Mouse (Mus musculus) CH12.LX (cell line): ENCODE results near the gene Ank3. TPM values are rescaled to one million over a fixed set of nuclear protein-coding genes. Genes with fewer than 3 reads are reported as not detected.

Experiments used
- DNase-seq: peaks from one replicate; pipeline ENCODE4 v3.0.0-alpha.2; 2013; ENCODE audit errors: extremely low read depth
- H3K27ac ChIP-seq: 2 replicates; pipeline ENCODE4 v1.5.1; 2012; ENCODE audit warnings: low read depth, mild to moderate bottlenecking, control low read depth, moderate library complexity; ENCODE audit not compliant: insufficient read depth
- H3K27me3 ChIP-seq: replicated peaks from 2 replicates; pipeline ENCODE3; 2012; ENCODE audit warnings: inconsistent platforms
- H3K36me3 ChIP-seq, 2 experiments: replicated peaks in 1 of 2; 2 replicates each; pipeline versions ENCODE3 to v1.6.1; 2012; ENCODE audit warnings: inconsistent platforms in 1 of 2, low read length in 1 of 2, mild to moderate bottlenecking in 1 of 2, mixed read lengths in 1 of 2, moderate library complexity in 1 of 2; ENCODE audit not compliant: control insufficient read depth in 1 of 2, insufficient read depth in 1 of 2
- H3K4me1 ChIP-seq, 2 experiments: 2 replicates each; pipeline ENCODE4 v1.6.1; 2012; ENCODE audit warnings: inconsistent platforms in 1 of 2, moderate library complexity in 1 of 2; ENCODE audit not compliant: insufficient read depth in 2 of 2, control insufficient read depth in 1 of 2
- H3K4me2 ChIP-seq: 2 replicates; pipeline ENCODE4 v1.6.1; 2012; ENCODE audit warnings: low read depth, mild to moderate bottlenecking, control low read depth; ENCODE audit not compliant: poor library complexity, insufficient read depth, severe bottlenecking
- H3K4me3 ChIP-seq, 3 experiments: fragments of 150-350 bp in 1 of 3; sonication (generic) in 1 of 3; replicated peaks in 1 of 3; 2 replicates each; pipeline versions ENCODE3 to v1.5.1; 2011 to 2012; ENCODE audit warnings: low read depth in 2 of 3, low read length in 2 of 3, mild to moderate bottlenecking in 2 of 3, moderate library complexity in 2 of 3, control low read depth in 1 of 3, improper control_type of control experiment in 1 of 3, inconsistent platforms in 1 of 3, mixed read lengths in 1 of 3; ENCODE audit not compliant: poor library complexity in 1 of 3
- H3K79me2 ChIP-seq: replicated peaks from 2 replicates; pipeline ENCODE4 v1.6.1; 2012; ENCODE audit warnings: mild to moderate bottlenecking, moderate library complexity; ENCODE audit not compliant: control insufficient read depth, poor library complexity, insufficient read depth, severe bottlenecking; ENCODE audit errors: extremely low read depth
- H3K9ac ChIP-seq: 2 replicates; pipeline ENCODE4 v1.6.1; 2012; ENCODE audit warnings: low read depth, mild to moderate bottlenecking, control low read depth, moderate library complexity; ENCODE audit not compliant: insufficient read depth
- H3K9me3 ChIP-seq: replicated peaks from 2 replicates; pipeline ENCODE3; 2012; ENCODE audit warnings: low read length, inconsistent platforms, mixed read lengths
- BHLHE40 ChIP-seq: IDR thresholded peaks from 2 replicates; pipeline ENCODE4 v1.6.1; 2011; ENCODE audit warnings: mild to moderate bottlenecking, low read depth, low read length, improper control_type of control experiment
- CTCF ChIP-seq, 2 experiments: IDR thresholded peaks in 1 of 2; conservative IDR thresholded peaks in 1 of 2; 2 replicates each; pipeline ENCODE4 v1.5.1; 2011 to 2012; ENCODE audit warnings: low read depth in 2 of 2, low read length in 2 of 2, improper control_type of control experiment in 1 of 2, inconsistent platforms in 1 of 2, mild to moderate bottlenecking in 1 of 2, moderate library complexity in 1 of 2
- E2F4 ChIP-seq: IDR thresholded peaks from 2 replicates; pipeline ENCODE4 v1.6.1; 2011; ENCODE audit warnings: low read depth, low read length, improper control_type of control experiment; ENCODE audit not compliant: insufficient replicate concordance
- EP300 ChIP-seq: IDR thresholded peaks from 2 replicates; pipeline ENCODE4 v1.6.1; 2011; ENCODE audit warnings: low read length, improper control_type of control experiment
- ETS1 ChIP-seq: conservative IDR thresholded peaks from 2 replicates; pipeline ENCODE4 v1.6.1; 2012; ENCODE audit warnings: low read depth, mild to moderate bottlenecking, inconsistent platforms, low read length, improper control_type of control experiment, moderate library complexity
- JUND ChIP-seq: conservative IDR thresholded peaks from 2 replicates; pipeline ENCODE4 v1.6.1; 2011; ENCODE audit warnings: low read depth, low read length, improper control_type of control experiment
- KAT2A ChIP-seq: IDR thresholded peaks from 2 replicates; pipeline ENCODE4 v1.6.1; 2012; ENCODE audit warnings: low read length, improper control_type of control experiment, inconsistent platforms; ENCODE audit not compliant: insufficient replicate concordance
- MAZ ChIP-seq: IDR thresholded peaks from 2 replicates; pipeline ENCODE4 v1.6.1; 2012; ENCODE audit warnings: low read depth, mild to moderate bottlenecking, inconsistent platforms, low read length, improper control_type of control experiment, moderate library complexity
- MEF2A ChIP-seq: IDR thresholded peaks from 2 replicates; pipeline ENCODE4 v1.6.1; 2014; ENCODE audit warnings: low read depth, mild to moderate bottlenecking, inconsistent platforms, low read length, improper control_type of control experiment, borderline replicate concordance
- MYC ChIP-seq: IDR thresholded peaks from 2 replicates; pipeline ENCODE4 v1.6.1; 2011; ENCODE audit warnings: low read depth, mild to moderate bottlenecking, improper control_type of control experiment, low read length
- NRF1 ChIP-seq: IDR thresholded peaks from 2 replicates; pipeline ENCODE4 v1.6.1; 2014; ENCODE audit warnings: low read depth, mild to moderate bottlenecking, inconsistent platforms, low read length, improper control_type of control experiment, moderate library complexity
- POLR2AphosphoS2 ChIP-seq: IDR thresholded peaks from 2 replicates; pipeline ENCODE4 v1.6.1; 2011; ENCODE audit warnings: low read depth, low read length, improper control_type of control experiment
- RAD21 ChIP-seq: IDR thresholded peaks from 2 replicates; pipeline ENCODE4 v1.6.1; 2011; ENCODE audit warnings: low read depth, mild to moderate bottlenecking, low read length, improper control_type of control experiment, moderate library complexity
- RCOR1 ChIP-seq: conservative IDR thresholded peaks from 2 replicates; pipeline ENCODE4 v1.6.1; 2012; ENCODE audit warnings: low read depth, mild to moderate bottlenecking, inconsistent platforms, low read length, improper control_type of control experiment
- SIN3A ChIP-seq: IDR thresholded peaks from 2 replicates; pipeline ENCODE4 v1.6.1; 2012; ENCODE audit warnings: low read length, improper control_type of control experiment, inconsistent platforms
- TCF12 ChIP-seq: IDR thresholded peaks from 2 replicates; pipeline ENCODE4 v1.6.1; 2014; ENCODE audit warnings: low read depth, mild to moderate bottlenecking, inconsistent platforms, low read length, improper control_type of control experiment
- UBTF ChIP-seq: IDR thresholded peaks from 2 replicates; pipeline ENCODE4 v1.6.1; 2012; ENCODE audit warnings: low read depth, mild to moderate bottlenecking, inconsistent platforms, low read length, improper control_type of control experiment, moderate library complexity
- ZNF384 ChIP-seq: IDR thresholded peaks from 2 replicates; pipeline ENCODE4 v1.6.1; 2012; ENCODE audit warnings: low read depth, low read length, improper control_type of control experiment, inconsistent platforms
- dilution Hi-C: fragments of 300-500 bp; cut with MboI; formaldehyde crosslinking; loops from 2 replicates; pipeline ENCODE4 v1.14.3; 2020; ENCODE audit warnings: low sequenced_read_pairs; ENCODE audit not compliant: extremely low pct_unique_long_range_greater_than_20kb, extremely low pct_ligation_motif_present
- in situ Hi-C: fragments of 300-500 bp; cut with MboI; formaldehyde crosslinking; loops from 3 replicates; pipeline ENCODE4 v1.14.3; 2019; ENCODE audit warnings: low sequenced_read_pairs, low pct_ligation_motif_present, low pct_unique_long_range_greater_than_20kb, mixed read lengths
- polyA plus RNA-seq: library from polyadenylated mRNA; unstranded; fragments of >175 nt; gene quantifications from 2 replicates; pipeline ENCODE4 v1.2.1, GENCODE M21; 2012; ENCODE audit warnings: low read depth; ENCODE audit not compliant: insufficient read length
- total RNA-seq, 2 experiments: library from RNA; depleted of rRNA; stranded (reverse); fragments of 300-350 nt in 1 of 2; fragments of >200 nt in 1 of 2; gene quantifications; 2 replicates each; pipeline ENCODE4 v1.2.3; 2012 to 2014

The Ank3 gene
- total and polyA plus RNA-seq, 3 experiments = 4.7 to 8.3 (median 6.2) TPM

GRCm38 (mm10) chr10:70060689-70061081 is 662.1 kb downstream of the Ank3 start:
- Histone ChIP-seq H3K27ac (no peak overlapping the region), H3K9me3 (peaks cover 6% of the 10 kb centered on the region), H3K36me3 (no peaks in the 10 kb centered on the region), H3K79me2 (no peaks in the 10 kb centered on the region), H3K9ac (no peak overlapping the region), H3K4me2 (peak overlapping the region; percentile 83), H3K4me3 (peak overlapping the region in 2 of 3 experiments; percentile 3 to 40), H3K27me3 (peaks cover 15% of the 10 kb centered on the region), H3K4me1 (peaks cover 0 to 18% of the 10 kb centered on the region in 2 experiments; a peak in 2 of 4 replicates)
- dilution Hi-C loops (no loop called here), in situ Hi-C loops (no loop called here)
- no peak for TF ChIP-seq RCOR1
- peak; percentile 94 for TF ChIP-seq BHLHE40
- peak; percentile 63; the same call in 1 of the 2 replicates for TF ChIP-seq TCF12
- peak; percentile 84 for TF ChIP-seq ETS1
- peak; percentile 54 for DNase-seq

- no peak overlapping the region for H3K9ac ChIP-seq
- H3K79me2 ChIP-seq = no peaks in the 10 kb centered on the region
- peaks cover 6% of the 10 kb centered on the region for H3K9me3 ChIP-seq
- H3K27ac ChIP-seq = no peak overlapping the region
- H3K4me2 ChIP-seq = no peak overlapping the region
- H3K36me3 ChIP-seq = no peaks in the 10 kb centered on the region
- in situ Hi-C loops = no loop called here
- dilution Hi-C loops = no loop called here
- no peak overlapping the region for H3K4me3 ChIP-seq
- H3K27me3 ChIP-seq = peaks cover 10% of the 10 kb centered on the region
- TF ChIP-seq POLR2AphosphoS2 (no peak), MEF2A (no peak), JUND (no peak), E2F4 (no peak), MYC (no peak), MAZ (no peak), EP300 (no peak), KAT2A (no peak), RAD21 (no peak), UBTF (no peak), CTCF (conservative IDR thresholded peaks at IDR 0.05 in 1 of 2, IDR thresholded peaks at IDR 0.05 in 1 of 2; ENCODE audit: low read depth in 2 of 2, low read length in 2 of 2) (no peak), NRF1 (no peak), RCOR1 (no peak), SIN3A (no peak), ZNF384 (no peak)
- peaks cover 0 to 18% of the 10 kb centered on the region in 2 experiments; a peak in 2 of 4 replicates for H3K4me1 ChIP-seq
- no peak for DNase-seq
These were observed 665.4 kb downstream of the Ank3 start for GRCm38 (mm10) chr10:70063881-70064555.
